Mouse (Mus musculus): ENCODE measurements around the gene Nol10.

DNA sequence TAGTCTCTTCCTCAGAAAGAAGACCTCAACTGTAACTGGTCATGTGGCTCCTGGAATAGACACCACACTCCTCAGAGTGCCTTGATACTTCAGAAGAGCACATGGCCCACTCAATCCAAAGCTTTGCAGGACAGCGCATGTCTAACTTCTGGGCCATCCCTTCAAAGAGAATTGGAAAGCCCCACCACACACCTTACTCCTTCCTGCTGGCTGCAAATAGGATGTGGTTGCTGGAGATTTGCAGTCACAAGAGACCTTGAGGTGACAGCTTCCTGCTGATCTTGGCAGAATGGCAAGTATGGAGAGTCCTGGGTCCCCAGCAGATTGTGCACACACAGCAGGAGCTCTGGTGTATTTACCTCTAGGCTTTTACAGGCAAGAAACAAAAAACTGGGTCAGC is 123.1 kb downstream of the Nol10 start:
- TF ChIP-seq CTCF (conservative IDR thresholded peaks at IDR 0.05; ENCODE audit: low read length) = no peak
- TF ChIP-seq POU5F1 (IDR thresholded peaks at IDR 0.05; ENCODE audit: borderline replicate concordance, low read length) = no peak
- no peak for TF ChIP-seq NANOG (IDR thresholded peaks at IDR 0.05; ENCODE audit: borderline replicate concordance, low read length)

All from E14TG2a.4 (cell line).